Mouse (Mus musculus) skeletal muscle tissue, adult 2 months (tissue): Measurements from ENCODE around the gene Tex2.
"Not testable (repeated sequence)": the region's sequence is repeated elsewhere in the genome, so short reads cannot be mapped to it uniquely, and the experiment has no call there.

Source experiments
- DNase-seq: peaks from one replicate; pipeline ENCODE4 v3.0.0-alpha.2; 2012; ENCODE audit warnings: low read depth, low spot score

Gene Tex2

GRCm38 (mm10) chr11:106622056-106622455 is 8.8 kb upstream of the Tex2 start:
- no peak for DNase-seq

- DNase-seq: not testable (repeated sequence)
Observed at GRCm38 (mm10) chr11:106618768-106619167, 5.5 kb upstream of the Tex2 start.

- DNase-seq: no peak
Observed at GRCm38 (mm10) chr11:106617821-106618580, 4.8 kb upstream of the Tex2 start.

DNA sequence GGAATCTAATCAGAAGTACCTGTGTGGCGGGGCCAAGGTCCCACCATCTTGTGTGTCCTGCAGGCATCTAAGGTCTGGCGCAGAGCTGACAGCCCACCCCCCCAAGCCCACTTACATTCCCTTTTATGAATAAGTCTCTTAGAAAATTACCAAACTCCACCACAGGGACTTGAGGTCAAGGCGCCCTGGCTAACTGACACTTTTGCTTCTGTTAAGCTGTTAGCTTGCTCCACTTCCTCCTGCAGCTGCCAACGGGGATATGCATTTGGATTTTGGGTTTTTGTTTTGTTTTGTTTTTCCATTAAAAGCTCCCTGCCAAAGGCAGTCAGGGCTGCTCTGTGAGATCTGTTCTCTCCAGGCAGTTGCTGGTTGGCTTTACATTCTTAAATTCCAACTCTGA is 2.3 kb upstream of the Tex2 start:
- DNase-seq: no peak

GRCm38 (mm10) chr11:106614339-106614645 is 1.1 kb upstream of the Tex2 start:
- peak; percentile 42 for DNase-seq

DNA sequence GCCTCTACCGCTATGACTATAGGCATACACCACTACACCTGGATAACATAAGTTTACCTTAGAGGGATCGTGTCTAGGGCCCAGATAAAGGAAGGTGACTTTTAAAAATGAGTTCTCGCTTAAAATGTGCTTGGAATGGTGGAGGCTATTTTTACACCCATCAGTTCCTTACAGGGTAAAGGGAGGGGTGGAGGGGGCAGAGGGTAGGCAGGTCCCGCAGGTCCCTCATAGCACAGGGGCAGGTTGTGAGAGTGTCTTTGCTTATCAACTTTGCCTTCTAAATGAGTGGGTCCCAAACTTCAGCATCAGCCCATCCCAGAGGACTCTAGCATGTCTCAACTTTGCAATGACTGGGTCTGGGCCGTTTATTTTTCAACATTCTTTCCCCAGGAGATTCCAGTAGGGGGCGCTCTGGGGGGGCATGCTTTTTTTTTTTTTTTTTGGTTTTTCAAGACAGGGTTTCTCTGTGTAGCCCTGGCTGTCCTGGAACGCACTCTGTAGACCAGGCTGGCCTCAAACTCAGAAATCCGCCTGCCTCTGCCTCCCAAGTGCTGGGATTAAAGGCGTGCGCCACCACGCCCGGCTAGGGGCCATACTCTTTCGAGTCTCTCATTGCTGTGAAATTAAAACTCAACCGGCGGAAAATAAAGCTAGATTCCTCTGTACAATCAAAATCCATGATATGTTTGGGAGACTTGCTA is 565 bp upstream of the Tex2 start:
- no peak for DNase-seq

- DNase-seq: peak; percentile 44
Observed at GRCm38 (mm10) chr11:106612209-106612960, 838 bp downstream of the Tex2 start.

DNA sequence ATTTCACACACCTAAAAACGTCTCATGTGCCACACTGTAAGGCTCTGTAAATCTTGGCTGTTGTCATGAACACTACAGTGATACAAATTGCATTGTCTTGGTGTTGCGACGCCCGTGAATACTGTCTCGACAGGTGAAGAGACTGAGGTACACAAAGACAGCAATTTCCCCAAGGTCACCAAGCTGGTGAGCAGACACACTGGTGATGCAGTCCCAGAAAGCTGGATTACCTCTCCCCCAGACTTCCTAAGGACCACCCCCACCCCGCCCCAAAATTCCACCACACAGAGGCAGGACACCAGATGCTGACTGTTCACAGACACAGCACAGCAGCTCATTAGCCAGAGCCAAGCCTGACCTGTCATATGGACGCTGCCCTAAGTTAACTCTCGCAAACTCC is 3.5 kb downstream of the Tex2 start:
- no peak for DNase-seq

- DNase-seq: no peak
Observed at GRCm38 (mm10) chr11:106607316-106607715, 5.9 kb downstream of the Tex2 start.

GRCm38 (mm10) chr11:106606042-106606441 is 7.2 kb downstream of the Tex2 start:
- DNase-seq: no peak

- DNase-seq: no peak
Observed at GRCm38 (mm10) chr11:106603230-106603629, 10.0 kb downstream of the Tex2 start.

DNA sequence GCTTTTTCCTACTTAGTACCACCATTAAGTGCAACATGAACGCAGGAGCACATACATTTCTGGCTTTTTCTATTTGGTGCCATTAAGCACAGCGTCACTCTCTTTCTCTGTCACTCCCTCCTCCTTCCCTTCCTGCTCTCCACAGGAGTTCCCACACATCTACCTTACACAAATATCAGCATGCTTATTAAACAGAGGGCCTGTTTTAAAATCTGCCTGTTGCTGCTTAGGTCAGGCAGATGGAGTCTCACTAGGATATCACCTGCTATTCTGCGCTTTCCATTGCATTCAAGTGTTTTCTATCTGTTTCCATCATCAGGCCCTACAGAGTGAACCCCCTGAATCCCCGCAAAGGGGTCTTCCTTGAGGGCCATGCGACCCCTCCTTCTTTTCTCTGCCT is 13.1 kb downstream of the Tex2 start:
- no peak for DNase-seq

GRCm38 (mm10) chr11:106599345-106599744 is 13.9 kb downstream of the Tex2 start:
- DNase-seq: no peak

- DNase-seq: peak; percentile 70
Observed at GRCm38 (mm10) chr11:106598339-106598738, 14.9 kb downstream of the Tex2 start.

DNA sequence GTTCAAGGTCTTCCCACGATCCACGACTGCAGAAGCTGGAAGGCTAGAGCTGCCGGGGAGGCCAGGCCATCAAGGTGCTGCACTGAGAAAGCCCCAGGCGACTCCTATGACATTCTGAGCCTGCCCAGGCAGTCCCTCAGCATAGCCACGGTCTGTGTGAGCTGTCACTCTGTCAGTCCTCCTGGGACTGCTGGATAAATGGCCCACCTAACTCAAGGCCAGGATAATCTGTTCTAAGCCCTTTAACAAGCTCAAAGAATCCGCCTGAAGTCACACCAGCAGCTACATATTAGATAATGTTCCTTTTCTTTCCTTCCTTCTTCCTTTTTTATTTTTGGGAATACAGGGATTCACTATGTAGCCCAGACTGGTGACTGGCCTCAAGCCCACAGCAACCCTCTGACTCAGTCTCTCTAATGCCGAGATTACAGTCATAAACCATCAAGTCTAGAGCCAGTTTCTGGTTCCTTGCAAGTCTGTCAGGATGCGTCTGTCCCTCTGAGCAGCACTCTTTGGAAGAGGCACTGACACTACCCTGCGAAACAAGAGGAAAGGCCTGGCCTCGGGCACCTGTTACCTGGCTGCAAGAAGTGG is 15.4 kb downstream of the Tex2 start:
- DNase-seq: no peak

DNA sequence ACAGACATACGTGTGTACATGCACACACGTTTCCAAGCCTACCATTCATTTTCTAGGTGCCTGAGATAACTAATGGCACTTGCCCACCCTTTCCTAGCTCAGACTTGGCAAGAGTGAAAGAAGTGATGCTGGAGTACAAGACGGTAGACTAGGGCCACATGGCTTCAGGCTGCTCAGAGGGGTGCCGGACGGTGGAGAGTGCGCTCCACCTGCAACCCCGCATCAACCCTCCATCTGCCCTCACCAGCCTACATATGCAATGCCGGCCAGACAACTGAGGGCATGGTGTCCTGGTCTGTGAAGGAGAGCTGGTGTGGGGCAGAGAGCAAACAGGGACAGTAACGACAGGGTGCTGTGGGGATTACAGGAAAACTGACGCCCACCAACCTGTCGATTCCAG is 22.0 kb downstream of the Tex2 start:
- no peak for DNase-seq

GRCm38 (mm10) chr11:106590143-106590542 is 23.1 kb downstream of the Tex2 start:
- no peak for DNase-seq

DNA sequence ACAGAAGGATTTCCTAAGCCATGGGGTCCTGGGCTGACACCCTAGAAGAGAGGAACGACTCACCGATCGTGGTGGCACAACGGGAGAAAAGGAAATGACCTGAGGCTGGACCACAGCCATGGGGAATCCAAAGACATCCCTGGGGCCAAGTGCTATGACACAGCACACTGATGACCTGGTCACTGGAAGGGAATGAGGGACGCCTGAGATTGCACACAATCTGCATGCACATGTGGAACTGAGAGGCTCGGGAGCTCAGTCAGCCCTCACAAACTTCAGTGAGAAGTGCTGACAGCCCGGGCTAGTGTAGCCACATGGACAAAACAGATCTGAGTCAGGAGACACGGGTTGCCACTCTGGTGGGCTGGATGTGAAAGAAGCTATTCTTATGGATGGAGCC is 24.4 kb downstream of the Tex2 start:
- DNase-seq: peak; percentile 63

DNA sequence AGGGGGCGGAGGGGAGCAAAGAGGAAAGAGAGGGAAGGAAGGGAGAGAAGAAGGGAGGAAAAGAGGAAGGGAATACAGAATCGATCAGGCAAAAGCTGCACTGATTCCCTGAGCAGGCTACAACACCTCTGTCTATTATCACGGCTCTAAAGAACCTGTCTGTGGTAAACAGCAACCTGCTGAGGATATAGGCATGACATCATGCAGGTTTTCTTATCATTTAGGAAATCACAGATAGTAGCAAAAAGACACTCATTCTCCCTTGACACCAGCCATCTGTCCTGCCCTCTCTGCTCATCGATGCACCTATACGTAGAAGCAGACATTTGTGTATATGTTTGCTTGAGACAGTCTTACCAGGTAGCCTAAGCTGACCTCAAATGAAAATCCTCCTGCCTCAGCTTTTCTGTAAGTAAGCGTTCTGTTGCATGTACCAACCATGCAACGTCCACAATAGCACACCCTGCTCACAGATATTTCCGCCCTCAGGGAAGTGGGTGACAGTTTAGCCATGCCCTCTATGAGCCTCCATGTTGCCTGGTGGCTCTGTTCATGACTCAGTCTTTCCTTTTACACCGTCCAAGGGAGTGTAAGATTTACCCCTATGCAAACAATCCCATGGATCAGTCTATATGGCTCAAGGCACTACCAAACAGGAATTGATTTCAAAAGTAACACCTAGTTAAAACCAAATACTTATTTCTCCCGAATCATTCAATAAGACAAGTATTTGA is 25.3 kb downstream of the Tex2 start:
- DNase-seq: no peak

GRCm38 (mm10) chr11:106583801-106584200 is 29.4 kb downstream of the Tex2 start:
- no peak for DNase-seq

- DNase-seq: no peak
Observed at GRCm38 (mm10) chr11:106581357-106581756, 31.9 kb downstream of the Tex2 start.

DNA sequence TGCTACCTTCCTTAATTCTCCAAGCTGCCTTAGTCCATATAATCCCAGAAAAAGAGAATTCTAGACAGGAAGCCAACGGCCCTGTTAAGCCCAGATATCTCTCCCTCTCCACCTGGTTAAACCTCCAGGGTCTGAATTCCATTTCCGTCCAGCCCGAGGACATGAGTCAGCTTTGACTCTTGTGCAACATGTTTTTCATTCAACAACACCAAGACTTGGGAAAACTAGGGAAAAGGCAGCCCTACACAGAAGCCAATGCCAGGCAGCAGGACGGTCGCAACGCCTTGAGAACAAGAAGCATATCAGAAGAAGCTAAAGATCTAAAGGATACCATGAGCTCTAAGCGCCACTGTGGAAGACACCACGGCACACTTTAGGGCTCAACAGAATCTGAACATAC is 32.8 kb downstream of the Tex2 start:
- no peak for DNase-seq
